Mouse (Mus musculus) CH12.LX (cell line): ENCODE data around the gene Pitx3.

ENCODE experiments used
- CTCF ChIP-seq, 2 experiments: IDR thresholded peaks in 1 of 2; conservative IDR thresholded peaks in 1 of 2; 2 replicates each; pipeline ENCODE4 v1.5.1; 2011 to 2012; ENCODE audit warnings: low read depth in 2 of 2, low read length in 2 of 2, improper control_type of control experiment in 1 of 2, inconsistent platforms in 1 of 2, mild to moderate bottlenecking in 1 of 2, moderate library complexity in 1 of 2
- E2F4 ChIP-seq: IDR thresholded peaks from 2 replicates; pipeline ENCODE4 v1.6.1; 2011; ENCODE audit warnings: low read depth, low read length, improper control_type of control experiment; ENCODE audit not compliant: insufficient replicate concordance
- EP300 ChIP-seq: IDR thresholded peaks from 2 replicates; pipeline ENCODE4 v1.6.1; 2011; ENCODE audit warnings: low read length, improper control_type of control experiment
- GABPA ChIP-seq: IDR thresholded peaks from 2 replicates; pipeline ENCODE4 v1.6.1; 2012; ENCODE audit warnings: low read depth, low read length, improper control_type of control experiment, inconsistent platforms; ENCODE audit not compliant: insufficient replicate concordance
- HCFC1 ChIP-seq: IDR thresholded peaks from 2 replicates; pipeline ENCODE4 v1.6.1; 2012; ENCODE audit warnings: low read depth, mild to moderate bottlenecking, inconsistent platforms, low read length, improper control_type of control experiment
- KAT2A ChIP-seq: IDR thresholded peaks from 2 replicates; pipeline ENCODE4 v1.6.1; 2012; ENCODE audit warnings: low read length, improper control_type of control experiment, inconsistent platforms; ENCODE audit not compliant: insufficient replicate concordance
- MAFK ChIP-seq: IDR thresholded peaks from 2 replicates; pipeline ENCODE4 v1.6.1; 2011; ENCODE audit warnings: low read length, improper control_type of control experiment; ENCODE audit not compliant: insufficient replicate concordance
- POLR2A ChIP-seq: IDR thresholded peaks from 2 replicates; pipeline ENCODE4 v1.6.1; 2011; ENCODE audit warnings: low read depth, mild to moderate bottlenecking, improper control_type of control experiment, low read length
- POLR2AphosphoS2 ChIP-seq: IDR thresholded peaks from 2 replicates; pipeline ENCODE4 v1.6.1; 2011; ENCODE audit warnings: low read depth, low read length, improper control_type of control experiment
- RAD21 ChIP-seq: IDR thresholded peaks from 2 replicates; pipeline ENCODE4 v1.6.1; 2011; ENCODE audit warnings: low read depth, mild to moderate bottlenecking, low read length, improper control_type of control experiment, moderate library complexity
- RCOR1 ChIP-seq: conservative IDR thresholded peaks from 2 replicates; pipeline ENCODE4 v1.6.1; 2012; ENCODE audit warnings: low read depth, mild to moderate bottlenecking, inconsistent platforms, low read length, improper control_type of control experiment

DNA sequence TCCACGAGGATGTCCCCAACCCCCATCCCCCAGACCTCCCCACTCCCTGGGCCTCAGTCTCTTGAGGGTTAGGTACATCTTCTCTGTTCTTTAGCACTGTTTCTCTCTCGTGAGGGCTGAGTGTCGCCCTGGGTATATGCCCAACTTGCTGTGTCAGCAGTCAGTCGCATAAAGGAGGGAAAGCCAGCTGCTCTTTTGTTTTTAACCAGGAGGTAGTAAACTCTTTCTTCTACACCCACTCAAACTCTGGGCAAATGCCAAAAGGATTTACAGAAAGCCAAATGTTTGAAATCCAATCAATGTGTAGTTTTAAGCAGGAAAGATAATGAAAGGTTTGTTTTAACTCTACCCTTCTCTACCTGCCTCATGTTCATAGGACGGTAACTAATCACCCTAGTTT, 28.9 kb upstream of the Pitx3 start:
- TF ChIP-seq RAD21 (no peak), CTCF (conservative IDR thresholded peaks at IDR 0.05 in 1 of 2, IDR thresholded peaks at IDR 0.05 in 1 of 2; ENCODE audit: low read depth in 2 of 2, low read length in 2 of 2) (no peak), POLR2A (no peak), EP300 (no peak), RCOR1 (no peak), POLR2AphosphoS2 (no peak), E2F4 (no peak), KAT2A (no peak), GABPA (no peak), HCFC1 (no peak), MAFK (peak; percentile 38; the same call in 1 of the 2 replicates)
